Mouse (Mus musculus): ENCODE results near the gene Cers1.
A peak's percentile ranks its signal among the peaks of the same experiment; 100 is the strongest.

Cers1 gene

GRCm38 (mm10) chr8:70352000-70352384 lies 36.4 kb downstream of the Cers1 start:
- DNase-seq (ENCODE audit: low spot score), result no peak

GRCm38 (mm10) chr8:70352657-70353151 lies 37.1 kb downstream of the Cers1 start:
- no peak for DNase-seq (ENCODE audit: low spot score)

GRCm38 (mm10) chr8:70353194-70353817 lies 37.7 kb downstream of the Cers1 start, which contains the start of gene Upf1:
Upf1 (minus strand) TSS chr8:70353278.
- peak; percentile 98 for DNase-seq (ENCODE audit: low spot score)

GRCm38 (mm10) chr8:70354004-70354403 lies 38.4 kb downstream of the Cers1 start:
- DNase-seq (ENCODE audit: low spot score), result no peak

- no peak for DNase-seq (ENCODE audit: low spot score)
Measured at GRCm38 (mm10) chr8:70356111-70356510, 40.5 kb downstream of the Cers1 start.

- DNase-seq (ENCODE audit: low spot score), result no peak
Measured at GRCm38 (mm10) chr8:70359411-70359810, 43.8 kb downstream of the Cers1 start.

- DNase-seq (ENCODE audit: low spot score), result no peak
Measured at GRCm38 (mm10) chr8:70360769-70361168, 45.2 kb downstream of the Cers1 start.

- DNase-seq (ENCODE audit: low spot score), result no peak
Measured at GRCm38 (mm10) chr8:70361484-70362032, 46.0 kb downstream of the Cers1 start.

- DNase-seq (ENCODE audit: low spot score), result no peak
Measured at GRCm38 (mm10) chr8:70364066-70364465, 48.5 kb downstream of the Cers1 start.

GRCm38 (mm10) chr8:70366588-70366987 lies 51.0 kb downstream of the Cers1 start:
- no peak for DNase-seq (ENCODE audit: low spot score)

GRCm38 (mm10) chr8:70370476-70370875 lies 54.9 kb downstream of the Cers1 start:
- DNase-seq (ENCODE audit: low spot score), result no peak

- DNase-seq (ENCODE audit: low spot score), result no peak
Measured at GRCm38 (mm10) chr8:70371951-70372350, 56.4 kb downstream of the Cers1 start.

GRCm38 (mm10) chr8:70373397-70374317 lies 58.1 kb downstream of the Cers1 start, which contains the start of gene Comp:
Comp (plus strand) TSS chr8:70373558.
- no peak for DNase-seq (ENCODE audit: low spot score)

- no peak for DNase-seq (ENCODE audit: low spot score)
Measured at GRCm38 (mm10) chr8:70374318-70374927, 58.8 kb downstream of the Cers1 start.

- no peak for DNase-seq (ENCODE audit: low spot score)
Measured at GRCm38 (mm10) chr8:70375212-70375859, 59.8 kb downstream of the Cers1 start.

- no peak for DNase-seq (ENCODE audit: low spot score)
Measured at GRCm38 (mm10) chr8:70376275-70376741, 60.7 kb downstream of the Cers1 start.

GRCm38 (mm10) chr8:70377049-70377448 lies 61.5 kb downstream of the Cers1 start:
- no peak for DNase-seq (ENCODE audit: low spot score)

- DNase-seq (ENCODE audit: low spot score), result no peak
Measured at GRCm38 (mm10) chr8:70380069-70380468, 64.5 kb downstream of the Cers1 start.

Data from left cerebral cortex, adult 11 months (tissue).